Mouse (Mus musculus): ENCODE results near the gene Tmem144. TPM values are rescaled to one million over a fixed set of nuclear protein-coding genes. Genes with fewer than 3 reads are reported as not detected.

The Tmem144 gene
- polyA plus RNA-seq, 1 experiment from 2014 or later, result 2.9 TPM

DNA sequence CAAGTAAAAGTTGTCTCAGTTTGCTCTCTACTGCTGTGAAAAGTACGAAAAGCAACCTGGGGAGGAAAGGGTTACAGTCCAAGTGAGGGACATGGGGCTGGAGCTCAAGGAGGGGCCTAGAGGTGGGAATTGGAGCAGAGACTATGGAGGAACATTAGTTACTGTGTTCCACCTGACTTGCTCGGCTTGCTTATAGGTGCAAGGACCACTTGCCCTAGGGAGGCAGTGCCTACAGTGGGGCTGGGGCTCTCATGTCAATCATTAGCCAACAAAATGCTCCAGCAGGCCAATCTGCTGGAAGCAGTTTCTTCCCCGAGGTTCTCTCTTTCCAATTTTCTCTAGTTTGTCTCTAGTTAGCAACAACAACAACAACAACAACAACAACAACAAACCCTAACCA lies 25.8 kb upstream of the Tmem144 start:
- Histone ChIP-seq H3K9me3 (ENCODE audit: control insufficient read depth, low read length) (no peaks in the 10 kb centered on the region), H3K4me1 (ENCODE audit: control insufficient read depth, insufficient read depth, low read length) (0 out of 2 replicates have a peak, but pooled peaks cover 2% of the 10 kb centered on the region), H3K27me3 (ENCODE audit: control insufficient read depth, insufficient read depth, low read length) (no peaks in the 10 kb centered on the region), H3K9ac (ENCODE audit: low read length) (no peak overlapping the region), H3K27ac (ENCODE audit: low read depth, low read length) (no peak overlapping the region), H3K36me3 (ENCODE audit: control insufficient read depth, insufficient read depth, low read length) (no peaks in the 10 kb centered on the region), H3K4me3 (ENCODE audit: low read depth, low read length) (no peak overlapping the region), H3K4me2 (ENCODE audit: low read depth) (no peak overlapping the region)
- ATAC-seq (ENCODE audit: insufficient read depth, low FRiP score, low TSS enrichment), result no peak
- WGBS, result 64% methylated on average over 3 of the region's 3 CpGs
- no peak for DNase-seq (ENCODE audit: low spot score)

DNA sequence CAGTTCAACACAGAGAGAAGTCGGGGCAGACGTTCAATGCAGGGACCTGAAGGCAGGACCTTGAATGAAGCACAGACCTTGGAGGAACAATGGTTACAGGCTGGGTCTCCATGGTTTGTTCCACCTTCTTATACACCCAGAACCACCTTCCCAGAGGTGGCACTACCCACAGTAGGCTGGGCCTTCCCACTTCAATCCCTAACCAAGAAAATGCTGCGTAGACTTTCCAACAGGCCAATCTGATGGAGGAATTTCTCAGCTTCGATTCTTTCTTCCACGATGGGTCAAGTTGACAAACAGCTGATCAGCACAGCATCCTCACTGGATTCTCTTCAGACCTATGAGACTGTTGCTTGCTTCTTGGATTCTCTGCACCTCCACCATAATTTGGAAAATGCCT lies 22.9 kb upstream of the Tmem144 start:
- no peaks in the 10 kb centered on the region for H3K27me3 ChIP-seq (ENCODE audit: control insufficient read depth, insufficient read depth, low read length)
- no peak overlapping the region for H3K27ac ChIP-seq (ENCODE audit: low read depth, low read length)
- DNase-seq (ENCODE audit: low spot score) (no peak), ATAC-seq (ENCODE audit: insufficient read depth, low FRiP score, low TSS enrichment) (no peak)
- H3K4me3 ChIP-seq (ENCODE audit: low read depth, low read length), result no peak overlapping the region
- 91% methylated on average over 5 of the region's 5 CpGs for WGBS
- H3K4me2 ChIP-seq (ENCODE audit: low read depth), result no peak overlapping the region
- no peaks in the 10 kb centered on the region for H3K36me3 ChIP-seq (ENCODE audit: control insufficient read depth, insufficient read depth, low read length)
- H3K4me1 ChIP-seq (ENCODE audit: control insufficient read depth, insufficient read depth, low read length), result 0 out of 2 replicates have a peak, but pooled peaks cover 2% of the 10 kb centered on the region
- H3K9me3 ChIP-seq (ENCODE audit: control insufficient read depth, low read length), result no peaks in the 10 kb centered on the region
- no peak overlapping the region for H3K9ac ChIP-seq (ENCODE audit: low read length)

DNA sequence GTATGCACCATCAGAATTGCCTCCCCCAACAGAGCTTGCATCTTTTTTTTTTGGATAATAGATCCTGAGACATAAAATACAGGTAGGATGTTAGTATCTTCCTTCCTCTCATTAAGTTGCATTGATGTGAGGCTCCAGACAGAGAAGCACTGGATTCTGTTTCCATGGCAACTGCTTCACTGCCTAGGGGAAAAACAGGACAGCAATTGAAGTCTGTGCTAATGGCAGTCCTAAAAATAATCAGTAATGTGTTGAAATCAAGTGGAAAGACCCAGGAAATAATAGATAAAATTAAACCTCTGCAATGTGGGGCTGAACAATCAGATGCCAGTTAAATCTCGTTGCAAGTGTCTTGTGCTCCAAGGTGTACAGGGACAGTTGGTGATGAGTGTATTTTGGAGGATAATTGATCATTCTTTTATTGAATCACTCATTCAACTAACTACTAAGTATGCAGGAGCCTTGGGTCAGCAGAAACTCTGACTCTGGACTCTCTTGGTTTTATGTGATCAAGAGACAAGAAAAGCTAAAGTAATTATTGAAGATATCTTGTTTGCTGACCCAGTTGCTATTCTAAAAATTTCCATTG lies 14.6 kb upstream of the Tmem144 start:
- no peak overlapping the region for H3K4me3 ChIP-seq (ENCODE audit: low read depth, low read length)
- no peaks in the 10 kb centered on the region for H3K27me3 ChIP-seq (ENCODE audit: control insufficient read depth, insufficient read depth, low read length)
- 54% methylated on average over 1 of the region's 1 CpGs for WGBS
- ATAC-seq (ENCODE audit: insufficient read depth, low FRiP score, low TSS enrichment) (no peak; the same call in 1 of the 2 replicates), DNase-seq (ENCODE audit: low spot score) (peak; percentile 4)
- no peak overlapping the region for H3K9ac ChIP-seq (ENCODE audit: low read length)
- H3K36me3 ChIP-seq (ENCODE audit: control insufficient read depth, insufficient read depth, low read length), result no peaks in the 10 kb centered on the region
- no peaks in the 10 kb centered on the region for H3K9me3 ChIP-seq (ENCODE audit: control insufficient read depth, low read length)
- H3K4me1 ChIP-seq (ENCODE audit: control insufficient read depth, insufficient read depth, low read length), result no peaks in the 10 kb centered on the region
- no peak overlapping the region for H3K27ac ChIP-seq (ENCODE audit: low read depth, low read length)
- H3K4me2 ChIP-seq (ENCODE audit: low read depth), result no peak overlapping the region

DNA sequence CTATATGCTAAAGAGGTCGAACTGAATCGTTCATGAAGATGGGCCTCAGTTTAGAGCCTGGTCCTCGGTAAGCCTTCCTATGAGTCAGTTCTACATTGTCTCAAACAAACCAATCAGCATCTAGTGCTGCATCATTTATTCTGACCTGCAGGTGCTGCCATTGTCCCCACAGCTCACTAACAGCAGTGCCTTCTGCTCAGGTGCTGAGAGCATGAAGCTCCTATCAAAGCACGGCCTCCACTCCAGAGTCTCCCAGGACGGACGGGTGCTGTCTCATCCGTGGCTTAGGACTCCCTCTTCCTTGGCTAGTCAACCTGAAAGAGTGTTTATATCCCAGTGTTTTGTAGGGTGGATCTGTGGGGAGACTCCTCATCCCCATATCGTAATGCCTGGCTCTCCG lies 14.0 kb upstream of the Tmem144 start:
- Histone ChIP-seq H3K27me3 (ENCODE audit: control insufficient read depth, insufficient read depth, low read length) (no peaks in the 10 kb centered on the region), H3K36me3 (ENCODE audit: control insufficient read depth, insufficient read depth, low read length) (no peaks in the 10 kb centered on the region), H3K9me3 (ENCODE audit: control insufficient read depth, low read length) (no peaks in the 10 kb centered on the region), H3K9ac (ENCODE audit: low read length) (no peak overlapping the region), H3K27ac (ENCODE audit: low read depth, low read length) (no peak overlapping the region), H3K4me1 (ENCODE audit: control insufficient read depth, insufficient read depth, low read length) (no peaks in the 10 kb centered on the region), H3K4me2 (ENCODE audit: low read depth) (no peak overlapping the region), H3K4me3 (ENCODE audit: low read depth, low read length) (no peak overlapping the region)
- DNase-seq (ENCODE audit: low spot score), result no peak
- 87% methylated on average over 9 of the region's 9 CpGs for WGBS
- no peak for ATAC-seq (ENCODE audit: insufficient read depth, low FRiP score, low TSS enrichment)

DNA sequence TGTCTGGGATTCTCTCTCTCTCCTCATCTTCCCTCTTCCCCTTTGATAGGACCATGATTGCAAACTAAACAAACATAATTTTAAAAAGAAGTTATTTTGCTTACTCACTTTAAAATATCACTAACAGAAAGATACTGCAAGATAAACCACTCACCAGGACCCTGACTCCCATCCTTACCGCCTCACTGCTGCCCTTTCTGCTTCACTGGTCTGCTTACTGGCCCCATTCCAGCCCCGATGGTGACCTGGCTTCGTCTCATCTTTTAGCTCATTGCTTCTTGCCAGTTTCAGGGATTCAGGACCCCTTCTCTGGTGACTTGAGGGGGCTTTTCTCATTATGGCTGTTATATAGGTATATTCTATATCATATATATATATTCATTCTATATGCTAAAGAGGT lies 13.5 kb upstream of the Tmem144 start:
- Histone ChIP-seq H3K36me3 (ENCODE audit: control insufficient read depth, insufficient read depth, low read length) (no peaks in the 10 kb centered on the region), H3K4me1 (ENCODE audit: control insufficient read depth, insufficient read depth, low read length) (no peaks in the 10 kb centered on the region), H3K9ac (ENCODE audit: low read length) (no peak overlapping the region), H3K4me2 (ENCODE audit: low read depth) (no peak overlapping the region), H3K27ac (ENCODE audit: low read depth, low read length) (no peak overlapping the region), H3K4me3 (ENCODE audit: low read depth, low read length) (no peak overlapping the region), H3K27me3 (ENCODE audit: control insufficient read depth, insufficient read depth, low read length) (no peaks in the 10 kb centered on the region), H3K9me3 (ENCODE audit: control insufficient read depth, low read length) (no peaks in the 10 kb centered on the region)
- ATAC-seq (ENCODE audit: insufficient read depth, low FRiP score, low TSS enrichment) (no peak), DNase-seq (ENCODE audit: low spot score) (no peak)
- 80% methylated on average over 3 of the region's 3 CpGs for whole genome bisulfite sequencing

DNA sequence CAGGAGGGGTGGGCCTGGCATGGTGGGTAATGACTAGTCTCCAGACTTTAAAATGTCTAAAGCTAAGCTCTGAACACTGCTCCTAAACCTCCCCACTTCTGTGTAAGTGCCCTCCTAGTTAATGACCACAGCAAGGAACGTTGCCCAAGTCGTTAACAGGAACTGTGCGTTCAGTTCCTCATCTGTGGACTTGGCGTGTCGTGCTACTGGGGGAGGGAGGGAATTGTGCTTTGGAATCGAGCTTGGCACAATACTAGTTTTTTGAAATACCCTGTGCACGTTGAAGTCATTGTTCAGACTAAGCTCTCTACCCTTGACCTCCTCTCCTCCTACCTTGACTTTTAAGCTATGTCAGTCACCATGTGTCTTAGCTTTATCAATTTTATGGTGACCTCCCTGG lies 12.3 kb upstream of the Tmem144 start:
- H3K4me1 ChIP-seq (ENCODE audit: control insufficient read depth, insufficient read depth, low read length), result no peaks in the 10 kb centered on the region
- no peak overlapping the region for H3K9ac ChIP-seq (ENCODE audit: low read length)
- H3K27me3 ChIP-seq (ENCODE audit: control insufficient read depth, insufficient read depth, low read length), result no peaks in the 10 kb centered on the region
- no peak for ATAC-seq (ENCODE audit: insufficient read depth, low FRiP score, low TSS enrichment)
- H3K4me3 ChIP-seq (ENCODE audit: low read depth, low read length), result no peak overlapping the region
- no peak overlapping the region for H3K27ac ChIP-seq (ENCODE audit: low read depth, low read length)
- no peak for DNase-seq (ENCODE audit: low spot score)
- H3K9me3 ChIP-seq (ENCODE audit: control insufficient read depth, low read length), result no peaks in the 10 kb centered on the region
- 78% methylated on average over 7 of the region's 7 CpGs for WGBS
- H3K4me2 ChIP-seq (ENCODE audit: low read depth), result no peak overlapping the region
- no peaks in the 10 kb centered on the region for H3K36me3 ChIP-seq (ENCODE audit: control insufficient read depth, insufficient read depth, low read length)

DNA sequence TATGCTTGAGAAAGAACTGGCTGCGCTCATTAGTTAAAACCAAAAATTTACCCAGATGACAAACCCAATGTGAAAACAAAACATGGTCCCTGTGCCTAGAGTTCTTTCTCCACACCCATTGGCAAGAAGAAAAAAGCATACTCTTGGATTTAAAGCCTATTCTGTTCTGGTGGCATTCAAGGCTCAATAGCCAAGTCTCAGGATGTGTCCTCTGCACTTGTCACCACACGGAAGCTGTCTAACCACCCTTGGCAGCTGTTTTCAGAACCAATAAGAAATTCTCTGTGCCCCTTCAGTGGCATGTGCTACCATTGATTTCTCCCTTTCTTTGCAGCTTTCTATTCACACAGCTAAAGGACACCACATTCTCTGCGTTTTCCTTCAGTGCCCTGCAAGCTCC lies 5.6 kb upstream of the Tmem144 start:
- H3K4me3 ChIP-seq (ENCODE audit: low read depth, low read length), result no peak overlapping the region
- 87% methylated on average over 3 of the region's 3 CpGs for WGBS
- H3K27ac ChIP-seq (ENCODE audit: low read depth, low read length), result no peak overlapping the region
- H3K27me3 ChIP-seq (ENCODE audit: control insufficient read depth, insufficient read depth, low read length), result no peaks in the 10 kb centered on the region
- no peak overlapping the region for H3K9ac ChIP-seq (ENCODE audit: low read length)
- H3K36me3 ChIP-seq (ENCODE audit: control insufficient read depth, insufficient read depth, low read length), result no peaks in the 10 kb centered on the region
- H3K9me3 ChIP-seq (ENCODE audit: control insufficient read depth, low read length), result no peaks in the 10 kb centered on the region
- no peak for ATAC-seq (ENCODE audit: insufficient read depth, low FRiP score, low TSS enrichment)
- H3K4me1 ChIP-seq (ENCODE audit: control insufficient read depth, insufficient read depth, low read length), result no peaks in the 10 kb centered on the region
- DNase-seq (ENCODE audit: low spot score), result no peak
- H3K4me2 ChIP-seq (ENCODE audit: low read depth), result no peak overlapping the region

DNA sequence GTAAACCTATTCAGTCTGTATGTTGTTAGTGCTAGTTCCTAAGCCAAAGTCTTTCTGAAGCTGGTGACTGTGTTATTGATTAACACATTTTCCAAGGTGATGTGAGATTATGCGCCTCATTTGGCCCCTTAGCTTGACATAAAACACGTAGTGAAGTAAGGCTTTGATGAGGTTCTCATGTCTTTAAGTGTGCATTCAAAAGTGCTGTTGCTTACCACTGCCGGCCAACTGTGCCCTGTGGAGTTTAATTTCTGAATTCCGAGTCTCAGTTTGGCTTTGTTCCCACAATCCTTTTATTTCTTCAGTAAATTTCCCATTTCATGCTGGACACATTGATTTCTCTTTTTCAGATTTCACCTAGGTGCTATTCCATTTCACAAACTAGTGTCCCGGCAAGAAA lies 5.2 kb upstream of the Tmem144 start:
- ATAC-seq (ENCODE audit: insufficient read depth, low FRiP score, low TSS enrichment), result no peak
- Histone ChIP-seq H3K36me3 (ENCODE audit: control insufficient read depth, insufficient read depth, low read length) (no peaks in the 10 kb centered on the region), H3K27me3 (ENCODE audit: control insufficient read depth, insufficient read depth, low read length) (no peaks in the 10 kb centered on the region), H3K4me2 (ENCODE audit: low read depth) (no peak overlapping the region), H3K9me3 (ENCODE audit: control insufficient read depth, low read length) (no peaks in the 10 kb centered on the region), H3K4me1 (ENCODE audit: control insufficient read depth, insufficient read depth, low read length) (no peaks in the 10 kb centered on the region), H3K27ac (ENCODE audit: low read depth, low read length) (no peak overlapping the region), H3K9ac (ENCODE audit: low read length) (no peak overlapping the region), H3K4me3 (ENCODE audit: low read depth, low read length) (no peak overlapping the region)
- WGBS, result 83% methylated on average over 5 of the region's 5 CpGs
- DNase-seq (ENCODE audit: low spot score), result no peak

DNA sequence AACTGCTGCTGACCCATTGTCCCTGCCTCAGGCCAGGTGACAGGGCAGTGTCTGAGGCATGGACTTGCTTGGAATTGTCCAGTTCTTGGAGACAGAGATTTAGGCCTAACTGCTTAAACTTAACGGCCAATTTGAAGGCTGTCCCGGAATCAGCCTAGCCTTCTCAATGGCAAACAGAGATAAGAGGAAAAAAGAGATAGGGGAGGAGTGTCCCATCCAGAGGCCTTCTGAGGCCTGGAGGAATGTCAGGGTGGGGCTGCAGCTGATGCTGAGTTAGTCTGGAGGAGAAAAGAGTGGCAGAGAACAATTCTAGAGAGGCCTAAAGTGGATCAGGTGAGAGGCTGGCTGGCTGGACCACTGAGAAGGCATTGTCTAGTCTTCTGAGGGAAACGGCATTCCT lies 465 bp downstream of the Tmem144 start:
- no peak overlapping the region for H3K27ac ChIP-seq (ENCODE audit: low read depth, low read length)
- no peaks in the 10 kb centered on the region for H3K9me3 ChIP-seq (ENCODE audit: control insufficient read depth, low read length)
- no peaks in the 10 kb centered on the region for H3K4me1 ChIP-seq (ENCODE audit: control insufficient read depth, insufficient read depth, low read length)
- H3K27me3 ChIP-seq (ENCODE audit: control insufficient read depth, insufficient read depth, low read length), result no peaks in the 10 kb centered on the region
- H3K4me2 ChIP-seq (ENCODE audit: low read depth), result no peak overlapping the region
- H3K36me3 ChIP-seq (ENCODE audit: control insufficient read depth, insufficient read depth, low read length), result no peaks in the 10 kb centered on the region
- 88% methylated on average over 3 of the region's 3 CpGs for WGBS
- no peak for ATAC-seq (ENCODE audit: insufficient read depth, low FRiP score, low TSS enrichment)
- H3K4me3 ChIP-seq (ENCODE audit: low read depth, low read length), result no peak overlapping the region
- no peak overlapping the region for H3K9ac ChIP-seq (ENCODE audit: low read length)
- no peak for DNase-seq (ENCODE audit: low spot score)

Data from neural tube, embryonic 11.5 days (tissue).